Mouse (Mus musculus) urinary bladder, postnatal 14 days (tissue): ENCODE data around the gene Lcn2.
A peak's percentile ranks its signal among the peaks of the same experiment; 100 is the strongest.
"Not testable (repeated sequence)": the region's sequence is repeated elsewhere in the genome, so short reads cannot be mapped to it uniquely, and the experiment has no call there.

ENCODE experiments used
- DNase-seq: peaks from one replicate; pipeline ENCODE4 v3.0.0; 2021; ENCODE audit warnings: low spot score

Gene Lcn2

DNA sequence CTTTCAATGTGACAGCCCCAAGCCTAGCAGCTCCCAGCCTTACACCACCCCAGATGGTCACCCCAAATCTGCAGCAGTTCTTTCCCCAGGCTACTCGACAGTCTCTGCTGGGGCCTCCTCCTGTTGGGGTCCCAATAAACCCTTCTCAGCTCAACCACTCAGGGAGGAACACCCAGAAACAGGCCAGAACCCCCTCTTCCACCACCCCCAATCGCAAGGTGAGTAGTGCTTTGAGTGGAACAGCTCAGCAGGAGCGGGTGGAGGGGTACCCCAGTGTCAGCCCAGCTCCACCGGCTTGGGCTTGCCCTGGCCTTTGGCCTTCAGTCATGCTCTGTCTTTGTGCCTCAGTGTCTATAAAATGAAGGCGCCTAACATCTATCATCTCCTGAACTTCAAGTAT is 20.7 kb downstream of the Lcn2 start:
- DNase-seq: no peak

DNA sequence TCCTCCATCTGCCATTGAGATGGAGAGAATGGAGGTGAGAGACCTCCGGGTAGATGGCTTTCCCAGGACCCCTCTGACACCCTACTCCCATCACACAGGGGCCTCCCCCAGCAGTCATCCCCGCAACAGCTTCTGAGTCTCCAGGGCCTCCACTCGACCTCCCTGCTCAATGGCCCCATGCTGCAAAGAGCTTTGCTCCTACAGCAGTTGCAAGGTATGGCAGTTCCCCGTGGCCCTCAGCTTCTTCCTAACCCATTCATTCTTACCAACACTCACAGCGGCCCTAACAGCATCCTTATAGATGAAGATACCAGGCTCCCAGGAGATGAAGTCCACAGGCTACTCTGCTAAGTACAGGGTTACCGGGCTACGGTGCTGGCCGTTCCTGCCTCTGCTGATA is 23.9 kb downstream of the Lcn2 start:
- no peak for DNase-seq

- peak; percentile 53 for DNase-seq
Measured at GRCm38 (mm10) chr2:32363376-32364106, 24.5 kb downstream of the Lcn2 start.

DNA sequence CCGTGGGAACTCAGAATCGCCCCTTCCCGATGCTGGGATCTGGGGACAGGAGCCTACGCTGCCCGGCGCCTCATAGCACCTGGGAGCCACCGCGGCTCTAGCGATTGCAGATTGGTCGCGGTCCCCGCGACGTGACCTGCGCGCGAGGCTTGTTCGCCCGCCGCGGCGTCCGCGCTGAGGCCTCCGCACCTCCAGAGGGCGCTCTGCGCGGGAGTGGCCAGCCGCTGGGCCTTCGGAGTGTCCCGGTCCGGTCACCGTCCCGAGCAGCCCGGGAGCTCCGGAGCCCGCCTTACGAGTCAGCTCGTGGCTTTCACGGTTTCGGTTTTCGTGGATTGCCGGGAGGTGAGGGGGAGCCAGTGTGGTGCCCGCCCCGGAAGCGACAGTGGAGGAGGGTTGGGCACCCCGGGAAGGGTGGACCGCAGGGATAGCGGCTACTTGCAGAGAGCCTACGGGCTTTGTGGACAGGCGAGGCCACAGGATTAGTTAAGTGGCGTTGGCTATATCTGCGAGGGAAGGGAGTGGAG is 25.2 kb downstream of the Lcn2 start:
- peak; percentile 91 for DNase-seq

DNA sequence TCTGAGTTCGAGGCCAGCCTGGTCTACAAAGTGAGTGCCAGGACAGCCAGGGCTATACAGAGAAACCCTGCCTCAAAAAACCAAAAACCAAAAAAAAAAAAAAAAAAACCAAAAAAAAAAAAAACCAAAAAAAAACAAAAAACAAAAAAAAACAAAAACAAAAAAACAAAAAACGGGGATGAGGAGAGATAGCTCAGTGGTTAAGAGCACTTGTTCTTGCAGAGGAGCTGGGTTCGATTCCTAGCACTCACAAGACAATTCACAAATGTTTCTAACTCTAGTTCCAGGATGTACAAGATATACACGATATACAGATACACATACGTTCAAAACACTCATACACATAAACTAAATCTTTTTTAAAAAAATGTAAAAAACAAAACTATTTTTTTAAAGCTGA is 25.8 kb downstream of the Lcn2 start:
- DNase-seq: not testable (repeated sequence)

GRCm38 (mm10) chr2:32361437-32361836 is 26.6 kb downstream of the Lcn2 start:
- peak; percentile 76 for DNase-seq

- DNase-seq: peak; percentile 72
Measured at GRCm38 (mm10) chr2:32360741-32361140, 27.3 kb downstream of the Lcn2 start.

DNA sequence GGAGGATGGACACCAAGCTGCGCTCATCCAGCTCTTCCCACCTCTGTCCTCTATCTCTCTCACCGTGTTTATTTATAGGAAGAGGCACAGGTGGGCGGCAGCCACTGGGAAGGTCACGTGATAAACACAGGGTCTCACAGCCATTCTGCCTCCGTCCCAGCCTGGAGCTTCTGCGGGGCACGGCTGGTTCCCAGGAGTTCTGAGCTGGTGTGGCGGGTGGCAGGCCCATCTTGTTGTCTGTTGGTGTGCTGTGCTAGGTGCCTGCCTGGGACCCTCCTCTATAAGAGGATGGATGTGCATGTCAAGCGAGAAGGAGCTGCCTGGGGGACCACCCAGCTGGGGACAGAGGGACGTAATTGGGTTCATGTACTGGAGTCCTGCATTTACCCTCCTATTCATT is 29.7 kb downstream of the Lcn2 start:
- no peak for DNase-seq

DNA sequence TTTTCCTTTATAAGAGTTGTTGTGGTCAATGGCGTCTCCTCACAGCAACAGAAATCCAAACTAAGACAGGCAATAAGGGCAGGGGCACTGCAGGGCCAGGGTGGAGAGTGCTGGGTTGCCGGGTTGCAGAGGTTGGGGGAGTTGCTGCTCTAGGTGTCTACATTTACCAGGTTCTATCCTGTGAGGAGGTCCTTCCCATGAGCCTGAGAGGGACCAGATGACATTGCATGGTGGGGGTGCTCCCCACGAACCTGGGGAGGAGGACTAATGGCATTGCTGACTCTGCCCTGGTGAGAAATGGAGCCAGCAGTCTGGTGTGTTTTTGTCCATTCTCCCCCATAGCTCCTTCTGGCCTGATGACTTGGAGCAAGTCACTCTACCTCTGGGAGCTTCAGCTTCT is 30.3 kb downstream of the Lcn2 start:
- no peak for DNase-seq

DNA sequence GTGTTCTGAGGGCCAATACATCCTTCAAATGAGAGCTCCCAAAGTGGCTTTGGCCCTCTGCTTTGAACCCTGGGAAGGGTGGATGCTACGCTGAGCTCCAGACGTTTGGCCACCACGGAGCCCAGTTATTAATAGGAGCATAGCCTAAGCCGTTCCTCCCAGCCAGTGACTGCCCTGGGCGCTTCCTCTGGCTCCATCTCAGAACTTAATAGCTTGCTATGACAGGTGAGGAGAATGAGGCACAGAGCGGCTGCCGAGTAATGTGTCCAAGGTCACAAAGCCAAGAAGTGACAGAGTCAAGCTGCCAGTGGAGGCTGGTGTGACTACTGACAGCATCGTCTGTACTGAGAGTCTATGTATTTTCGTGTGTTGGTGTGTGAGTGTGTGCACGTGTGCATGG is 31.8 kb downstream of the Lcn2 start:
- DNase-seq: no peak

GRCm38 (mm10) chr2:32354336-32354895 is 33.6 kb downstream of the Lcn2 start:
- no peak for DNase-seq

- DNase-seq: no peak
Measured at GRCm38 (mm10) chr2:32353836-32354235, 34.2 kb downstream of the Lcn2 start.

- peak; percentile 90 for DNase-seq
Measured at GRCm38 (mm10) chr2:32353007-32353542, 35.0 kb downstream of the Lcn2 start, which contains the start of gene Dnm1. TSS of gene Dnm1 (minus strand) at chr2:32353338.

DNA sequence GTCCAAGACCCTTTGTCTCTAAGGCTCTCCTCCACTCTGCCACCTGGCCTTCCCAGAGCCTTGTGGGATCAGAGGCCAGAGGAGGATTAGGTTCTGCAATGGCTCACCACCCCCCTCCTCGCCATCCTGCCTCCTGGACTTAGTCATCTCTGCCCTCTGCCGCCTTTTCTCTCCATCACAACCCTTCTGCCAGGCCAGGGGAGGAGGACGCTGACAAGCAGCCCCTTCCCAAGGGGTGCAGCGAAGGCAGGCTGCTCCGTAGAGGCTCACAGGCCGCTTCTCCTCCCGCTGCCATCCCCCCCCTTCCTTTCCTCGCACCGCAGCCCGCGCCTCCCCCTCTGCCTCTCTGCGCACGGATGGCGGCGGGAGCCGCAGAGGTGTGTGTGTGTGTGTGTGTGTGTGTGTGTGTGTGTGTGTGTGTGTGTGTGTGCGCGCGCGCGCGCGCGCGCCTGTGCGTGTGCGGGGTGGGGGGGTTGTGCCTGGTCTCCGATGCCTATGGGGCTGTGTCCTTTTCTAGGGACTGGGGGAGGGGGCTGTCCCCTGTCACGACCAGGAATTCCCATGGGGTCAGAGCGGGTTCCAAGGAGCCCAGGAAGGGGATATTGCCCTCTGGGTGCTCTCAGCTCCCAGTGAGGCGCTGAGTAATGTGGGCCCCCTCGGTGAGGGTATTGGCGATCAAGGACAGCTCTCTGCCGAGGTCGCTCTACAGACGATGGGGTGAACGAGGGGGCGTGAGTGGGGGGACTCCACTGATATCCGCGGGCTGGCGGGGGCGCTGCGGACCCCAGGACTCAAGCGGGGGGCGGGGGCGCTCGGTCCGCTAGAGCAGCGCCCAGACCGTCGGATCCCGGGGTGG is 35.7 kb downstream of the Lcn2 start, which contains the start of gene Ciz1:
TSS of gene Ciz1 (plus strand) at position 177 of the 856 bp plus-strand sequence.
- no peak for DNase-seq

- DNase-seq: no peak
Measured at GRCm38 (mm10) chr2:32351471-32351961, 36.5 kb downstream of the Lcn2 start.

DNA sequence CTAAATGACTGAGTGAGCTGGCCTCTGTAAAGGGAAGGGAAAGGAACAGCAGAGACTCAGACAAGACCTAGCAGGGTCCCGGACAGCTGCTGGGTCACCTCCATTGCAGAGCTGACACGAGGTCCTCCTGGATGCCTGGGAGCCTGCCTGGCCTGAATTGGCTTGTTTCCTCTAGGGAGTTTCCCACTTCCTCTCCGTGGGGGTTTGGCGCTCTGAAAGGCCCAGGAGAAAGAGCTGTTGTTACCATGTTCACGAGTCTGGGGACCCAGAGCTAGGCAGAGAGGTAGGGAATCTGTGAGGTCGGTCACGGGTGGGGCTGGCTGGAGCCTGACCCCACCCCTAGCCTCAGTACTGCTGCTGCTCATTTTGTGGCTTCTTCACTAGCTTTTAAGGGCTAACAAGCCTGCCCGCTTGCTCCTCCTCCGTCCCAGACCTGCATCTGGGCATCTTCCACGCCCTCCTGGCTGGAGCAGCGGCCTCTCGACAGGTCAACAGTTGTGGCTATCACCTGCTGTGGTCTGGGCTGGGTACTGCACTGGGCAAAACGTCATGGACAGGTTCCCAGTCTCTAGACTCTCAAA is 37.5 kb downstream of the Lcn2 start:
- DNase-seq: no peak

DNA sequence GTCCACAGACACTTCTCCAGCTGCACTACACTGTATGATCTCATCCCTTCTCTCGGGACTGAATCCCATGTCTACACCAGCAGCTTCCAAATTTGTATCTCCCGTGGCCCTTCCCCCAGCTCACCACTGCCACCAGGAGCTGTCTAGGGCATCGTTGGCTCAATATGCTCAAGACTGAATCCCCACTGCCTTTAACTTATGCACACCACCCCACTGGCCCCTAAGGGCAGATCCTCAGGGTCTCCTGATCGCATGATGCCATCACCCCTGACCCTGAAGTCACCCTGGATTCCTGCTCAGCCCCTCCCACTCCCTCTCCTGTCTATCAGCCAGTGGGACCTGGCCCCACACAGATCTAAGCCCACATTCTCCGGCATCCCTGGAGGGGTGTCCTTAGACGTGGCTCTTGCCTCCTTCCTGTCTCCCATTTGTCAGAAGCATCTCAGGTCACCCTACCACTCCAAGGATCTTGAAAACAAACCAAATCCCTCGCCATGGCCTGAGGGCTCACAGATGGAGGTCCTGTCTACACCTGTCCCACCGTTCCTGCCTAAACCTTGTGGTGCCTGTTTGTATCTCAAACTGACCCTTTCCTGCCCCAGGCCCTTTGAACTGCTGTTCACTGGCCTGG is 38.3 kb downstream of the Lcn2 start:
- DNase-seq: no peak

DNA sequence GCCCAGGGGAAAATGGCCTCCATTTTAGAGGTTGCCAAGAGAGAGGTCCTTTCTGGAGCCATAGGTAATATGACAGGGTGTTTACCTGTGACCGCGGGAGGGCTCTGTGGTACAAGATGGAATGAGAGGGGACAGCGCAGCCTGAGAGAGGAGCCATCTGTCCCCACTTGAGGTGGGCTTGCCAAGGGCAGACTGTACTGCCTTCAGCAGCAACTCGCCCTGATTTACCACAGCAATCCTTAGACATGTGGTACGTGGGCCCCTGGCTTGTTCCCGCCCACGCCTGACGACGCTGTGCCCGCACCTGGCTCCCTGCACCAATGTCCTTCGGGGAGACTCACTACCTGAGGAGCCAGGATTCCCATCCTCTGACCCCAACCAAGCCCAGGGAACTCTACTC is 39.7 kb downstream of the Lcn2 start:
- DNase-seq: no peak

DNA sequence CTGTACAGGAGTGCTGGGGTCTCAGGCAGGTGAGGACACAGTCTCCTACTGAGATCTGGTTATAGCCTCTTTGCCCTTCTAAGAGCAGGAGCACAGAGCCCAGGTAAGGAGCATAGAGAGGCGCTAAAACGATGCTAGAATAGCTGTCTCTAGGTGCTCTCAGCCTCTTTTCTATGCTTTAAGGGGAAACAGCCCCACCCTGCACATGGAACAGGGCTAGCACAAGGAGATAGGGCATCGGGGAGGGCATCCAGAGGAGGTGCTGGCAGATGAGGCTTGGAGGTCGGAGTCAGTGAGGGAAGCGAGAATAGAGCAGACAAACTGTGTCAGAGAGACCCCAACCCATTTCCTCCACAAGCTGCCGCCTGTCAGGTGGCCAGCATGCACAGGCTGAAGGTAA is 41.0 kb downstream of the Lcn2 start:
- DNase-seq: no peak

GRCm38 (mm10) chr2:32344598-32345321 is 43.3 kb downstream of the Lcn2 start:
- DNase-seq: no peak

GRCm38 (mm10) chr2:32344056-32344455 is 44.0 kb downstream of the Lcn2 start:
- no peak for DNase-seq
